Mouse (Mus musculus): ENCODE data around the gene Serpinb1b. TPM values are rescaled to one million over a fixed set of nuclear protein-coding genes. Genes with fewer than 3 reads are reported as not detected.

Serpinb1b gene
- polyA plus RNA-seq, 1 experiment = 0.44 TPM

GRCm38 (mm10) chr13:33085695-33086432, 7.5 kb downstream of the Serpinb1b start:
- no peak overlapping the region for H3K4me3 ChIP-seq (replicated peaks; ENCODE audit: extremely low read depth, low read depth, low read length)
- DNase-seq = no peak
- no peak for TF ChIP-seq CTCF (IDR thresholded peaks at IDR 0.05; ENCODE audit: insufficient read depth, low read length)
- TF ChIP-seq POLR2A (IDR thresholded peaks at IDR 0.05; ENCODE audit: borderline replicate concordance, extremely low read depth, low read depth, low read length) = no peak
- peaks cover 8% of the 10 kb centered on the region for H3K4me1 ChIP-seq (ENCODE audit: control insufficient read depth, insufficient read depth, low read length)

GRCm38 (mm10) chr13:33089566-33089965, 11.2 kb downstream of the Serpinb1b start:
- H3K4me1 ChIP-seq (ENCODE audit: control insufficient read depth, insufficient read depth, low read length) = peaks cover 4% of the 10 kb centered on the region; the same call in 1 of the 2 replicates
- no peak overlapping the region for H3K4me3 ChIP-seq (replicated peaks; ENCODE audit: extremely low read depth, low read depth, low read length)
- 46% methylated on average over 3 of the region's 3 CpGs for WGBS
- TF ChIP-seq POLR2A (IDR thresholded peaks at IDR 0.05; ENCODE audit: borderline replicate concordance, extremely low read depth, low read depth, low read length) (no peak), CTCF (IDR thresholded peaks at IDR 0.05; ENCODE audit: insufficient read depth, low read length) (no peak)
- no peak for DNase-seq

- WGBS = 80% methylated on average over 1 of the region's 1 CpGs
- no peak for DNase-seq
- TF ChIP-seq CTCF (IDR thresholded peaks at IDR 0.05; ENCODE audit: insufficient read depth, low read length) = no peak
- H3K4me1 ChIP-seq (ENCODE audit: control insufficient read depth, insufficient read depth, low read length) = 0 out of 2 replicates have a peak, but pooled peaks cover 4% of the 10 kb centered on the region
- no peak overlapping the region for H3K4me3 ChIP-seq (replicated peaks; ENCODE audit: extremely low read depth, low read depth, low read length)
Measured at GRCm38 (mm10) chr13:33090546-33090945, 12.2 kb downstream of the Serpinb1b start.

GRCm38 (mm10) chr13:33091306-33091705, 12.9 kb downstream of the Serpinb1b start:
- no peak overlapping the region for H3K4me3 ChIP-seq (replicated peaks; ENCODE audit: extremely low read depth, low read depth, low read length)
- WGBS = 100% methylated on average over 1 of the region's 1 CpGs
- H3K4me1 ChIP-seq (ENCODE audit: control insufficient read depth, insufficient read depth, low read length) = no peaks in the 10 kb centered on the region
- no peak for TF ChIP-seq CTCF (IDR thresholded peaks at IDR 0.05; ENCODE audit: insufficient read depth, low read length)
- no peak for TF ChIP-seq POLR2A (IDR thresholded peaks at IDR 0.05; ENCODE audit: borderline replicate concordance, extremely low read depth, low read depth, low read length)
- DNase-seq = no peak

GRCm38 (mm10) chr13:33095575-33095974, 17.2 kb downstream of the Serpinb1b start:
- Histone ChIP-seq H3K4me1 (ENCODE audit: control insufficient read depth, insufficient read depth, low read length) (no peaks in the 10 kb centered on the region), H3K4me3 (replicated peaks; ENCODE audit: extremely low read depth, low read depth, low read length) (no peak overlapping the region)
- 90% methylated on average over 1 of the region's 1 CpGs for WGBS
- no peak for TF ChIP-seq CTCF (IDR thresholded peaks at IDR 0.05; ENCODE audit: insufficient read depth, low read length)
- DNase-seq = no peak

GRCm38 (mm10) chr13:33105626-33106025, 27.3 kb downstream of the Serpinb1b start:
- TF ChIP-seq CTCF (IDR thresholded peaks at IDR 0.05; ENCODE audit: insufficient read depth, low read length) (no peak), POLR2A (IDR thresholded peaks at IDR 0.05; ENCODE audit: borderline replicate concordance, extremely low read depth, low read depth, low read length) (no peak)
- no peak for DNase-seq
- Histone ChIP-seq H3K4me3 (replicated peaks; ENCODE audit: extremely low read depth, low read depth, low read length) (no peak overlapping the region), H3K4me1 (ENCODE audit: control insufficient read depth, insufficient read depth, low read length) (no peaks in the 10 kb centered on the region)

- no peak overlapping the region for H3K4me3 ChIP-seq (replicated peaks; ENCODE audit: extremely low read depth, low read depth, low read length)
- DNase-seq = no peak
- no peaks in the 10 kb centered on the region for H3K4me1 ChIP-seq (ENCODE audit: control insufficient read depth, insufficient read depth, low read length)
- TF ChIP-seq POLR2A (IDR thresholded peaks at IDR 0.05; ENCODE audit: borderline replicate concordance, extremely low read depth, low read depth, low read length) (no peak), CTCF (IDR thresholded peaks at IDR 0.05; ENCODE audit: insufficient read depth, low read length) (no peak)
- WGBS = 33% methylated on average over 3 of the region's 3 CpGs
Measured at GRCm38 (mm10) chr13:33113054-33113453, 34.7 kb downstream of the Serpinb1b start.

GRCm38 (mm10) chr13:33137717-33138116, 59.3 kb downstream of the Serpinb1b start:
- Histone ChIP-seq H3K4me3 (replicated peaks; ENCODE audit: extremely low read depth, low read depth, low read length) (no peak overlapping the region), H3K4me1 (ENCODE audit: control insufficient read depth, insufficient read depth, low read length) (no peaks in the 10 kb centered on the region)
- WGBS = 82% methylated on average over 2 of the region's 2 CpGs
- no peak for DNase-seq
- TF ChIP-seq CTCF (IDR thresholded peaks at IDR 0.05; ENCODE audit: insufficient read depth, low read length) (no peak), POLR2A (IDR thresholded peaks at IDR 0.05; ENCODE audit: borderline replicate concordance, extremely low read depth, low read depth, low read length) (no peak)

- TF ChIP-seq CTCF (IDR thresholded peaks at IDR 0.05; ENCODE audit: insufficient read depth, low read length) = no peak
- TF ChIP-seq POLR2A (IDR thresholded peaks at IDR 0.05; ENCODE audit: borderline replicate concordance, extremely low read depth, low read depth, low read length) = no peak
- Histone ChIP-seq H3K4me3 (replicated peaks; ENCODE audit: extremely low read depth, low read depth, low read length) (no peak overlapping the region), H3K4me1 (ENCODE audit: control insufficient read depth, insufficient read depth, low read length) (no peaks in the 10 kb centered on the region)
- no peak for DNase-seq
- WGBS = 71% methylated on average over 3 of the region's 3 CpGs
Measured at GRCm38 (mm10) chr13:33141435-33141834, 63.1 kb downstream of the Serpinb1b start.

Other genes starting within 250 kb of the Serpinb1b start
- gene Serpinb1a, start 227.4 kb upstream of the Serpinb1b start, polyA plus RNA-seq (2012; rRNA removed) = 5.6 and 14.9 TPM in 2 replicates
- gene Serpinb1c, start 180.4 kb upstream of the Serpinb1b start, polyA plus RNA-seq (2012; rRNA removed) = not detected in 2 replicates
- 28.5 and 32.4 TPM in 2 replicates for gene Serpinb6b, start 113.4 kb upstream of the Serpinb1b start, polyA plus RNA-seq (2012; rRNA removed)
- 17.4 and 29.1 TPM in 2 replicates for gene Serpinb9, start 75.3 kb upstream of the Serpinb1b start, polyA plus RNA-seq (2012; rRNA removed)
- 0.21 and 0.32 TPM in 2 replicates for gene Serpinb9b, start 51.2 kb upstream of the Serpinb1b start, polyA plus RNA-seq (2012; rRNA removed)
- not detected in 2 replicates for gene Serpinb9c, start 81.2 kb downstream of the Serpinb1b start, polyA plus RNA-seq (2012; rRNA removed)
- gene Serpinb9d, start 114.4 kb downstream of the Serpinb1b start, polyA plus RNA-seq (2012; rRNA removed) = not detected in 2 replicates
- not detected in 2 replicates for gene Serpinb9e, start 171.0 kb downstream of the Serpinb1b start, polyA plus RNA-seq (2012; rRNA removed)
- gene Serpinb9f, start 245.5 kb downstream of the Serpinb1b start, polyA plus RNA-seq (2012; rRNA removed) = not detected in 2 replicates